Mouse (Mus musculus) CH12F3 (cell line): ENCODE results near the gene Ptprn2.

Source experiments
- in situ Hi-C: fragments of 300-500 bp; cut with MboI; formaldehyde crosslinking; loops from 2 replicates; pipeline ENCODE4 v1.14.3; 2020; ENCODE audit warnings: low sequenced_read_pairs

Gene Ptprn2

GRCm38 (mm10) chr12:116772081-116772566, 286.6 kb downstream of the Ptprn2 start:
- in situ Hi-C loops = no loop called here

- in situ Hi-C loops = no loop called here
Measured at GRCm38 (mm10) chr12:116773344-116773743, 287.8 kb downstream of the Ptprn2 start.

- in situ Hi-C loops = no loop called here
Measured at GRCm38 (mm10) chr12:116776447-116776846, 290.9 kb downstream of the Ptprn2 start.

- in situ Hi-C loops = no loop called here
Measured at GRCm38 (mm10) chr12:116778095-116779090, 292.9 kb downstream of the Ptprn2 start.

- in situ Hi-C loops = no loop called here
Measured at GRCm38 (mm10) chr12:116780419-116780818, 294.9 kb downstream of the Ptprn2 start.

- in situ Hi-C loops = no loop called here
Measured at GRCm38 (mm10) chr12:116785731-116786130, 300.2 kb downstream of the Ptprn2 start.

- in situ Hi-C loops = no loop called here
Measured at GRCm38 (mm10) chr12:116788346-116788745, 302.8 kb downstream of the Ptprn2 start.

- in situ Hi-C loops = no loop called here
Measured at GRCm38 (mm10) chr12:116803331-116803730, 317.8 kb downstream of the Ptprn2 start.

GRCm38 (mm10) chr12:116804712-116805111, 319.2 kb downstream of the Ptprn2 start:
- in situ Hi-C loops = no loop called here

- in situ Hi-C loops = no loop called here
Measured at GRCm38 (mm10) chr12:116805129-116805809, 319.7 kb downstream of the Ptprn2 start.

- in situ Hi-C loops = no loop called here
Measured at GRCm38 (mm10) chr12:116806089-116806488, 320.6 kb downstream of the Ptprn2 start.

- in situ Hi-C loops = no loop called here
Measured at GRCm38 (mm10) chr12:116813012-116813411, 327.5 kb downstream of the Ptprn2 start.

- in situ Hi-C loops = no loop called here
Measured at GRCm38 (mm10) chr12:116819836-116820235, 334.3 kb downstream of the Ptprn2 start.

GRCm38 (mm10) chr12:116823341-116823740, 337.8 kb downstream of the Ptprn2 start:
- in situ Hi-C loops = no loop called here

GRCm38 (mm10) chr12:116827748-116828147, 342.2 kb downstream of the Ptprn2 start:
- in situ Hi-C loops = no loop called here

GRCm38 (mm10) chr12:116838611-116839192, 353.2 kb downstream of the Ptprn2 start:
- in situ Hi-C loops = no loop called here

- in situ Hi-C loops = no loop called here
Measured at GRCm38 (mm10) chr12:116842723-116843272, 357.3 kb downstream of the Ptprn2 start.

- in situ Hi-C loops = no loop called here
Measured at GRCm38 (mm10) chr12:116846220-116846619, 360.7 kb downstream of the Ptprn2 start.

GRCm38 (mm10) chr12:116847021-116847420, 361.5 kb downstream of the Ptprn2 start:
- in situ Hi-C loops = no loop called here

GRCm38 (mm10) chr12:116856307-116856706, 370.8 kb downstream of the Ptprn2 start:
- in situ Hi-C loops = no loop called here
